Mouse (Mus musculus): ENCODE data around the gene Abca9.

GRCm38 (mm10) chr11:110094236-110094635 lies 73.8 kb downstream of the Abca9 start:
- TF ChIP-seq POLR2A (IDR thresholded peaks at IDR 0.05; ENCODE audit: low read depth, low read length) = no peak
- no peak for TF ChIP-seq CTCF (conservative IDR thresholded peaks at IDR 0.05; ENCODE audit: insufficient read depth, insufficient read length, low read depth, low read length)
